Mouse (Mus musculus) neutrophil, adult 5-6 weeks (primary cell): Measurements from ENCODE around the gene Epha2. TPM values are rescaled to one million over a fixed set of nuclear protein-coding genes. Genes with fewer than 3 reads are reported as not detected.

Experiments used
- ATAC-seq: fragments of 151-379, 151-347 bp; 2 replicates; pipeline ENCODE4 v1.8.0; 2017; ENCODE audit warnings: mild to moderate bottlenecking, moderate TSS enrichment; ENCODE audit not compliant: insufficient number of reproducible peaks, poor library complexity, low FRiP score, severe bottlenecking; ENCODE audit errors: extremely low read depth
- total RNA-seq: library from RNA; stranded (forward); fragments of 200-1000 nt; gene quantifications from 2 replicates; pipeline ENCODE4 v1.2.3, GENCODE M21; 2017

Epha2 gene
- total RNA-seq, 1 experiment from 2014 or later = 1.2 TPM

DNA sequence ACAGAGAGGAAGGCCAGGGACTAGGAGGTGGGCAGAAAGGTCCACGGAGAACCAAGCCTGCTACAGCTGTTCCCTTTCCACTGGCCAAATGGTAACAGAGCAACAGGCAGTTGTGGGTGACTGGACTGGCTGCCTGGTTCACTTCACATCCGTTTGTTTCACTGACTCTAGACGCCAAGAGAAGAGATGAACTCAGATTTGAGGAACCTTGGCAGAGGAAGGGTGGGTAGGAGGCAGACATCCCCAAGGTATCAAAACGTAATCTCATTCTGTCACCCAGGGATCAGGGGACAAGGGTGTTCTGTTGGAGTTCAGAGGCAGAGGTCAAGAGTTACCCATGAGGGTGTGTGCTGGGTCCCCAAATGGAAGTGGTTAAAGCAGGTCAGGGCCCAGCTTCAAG lies 844 bp upstream of the Epha2 start:
- no peak for ATAC-seq

DNA sequence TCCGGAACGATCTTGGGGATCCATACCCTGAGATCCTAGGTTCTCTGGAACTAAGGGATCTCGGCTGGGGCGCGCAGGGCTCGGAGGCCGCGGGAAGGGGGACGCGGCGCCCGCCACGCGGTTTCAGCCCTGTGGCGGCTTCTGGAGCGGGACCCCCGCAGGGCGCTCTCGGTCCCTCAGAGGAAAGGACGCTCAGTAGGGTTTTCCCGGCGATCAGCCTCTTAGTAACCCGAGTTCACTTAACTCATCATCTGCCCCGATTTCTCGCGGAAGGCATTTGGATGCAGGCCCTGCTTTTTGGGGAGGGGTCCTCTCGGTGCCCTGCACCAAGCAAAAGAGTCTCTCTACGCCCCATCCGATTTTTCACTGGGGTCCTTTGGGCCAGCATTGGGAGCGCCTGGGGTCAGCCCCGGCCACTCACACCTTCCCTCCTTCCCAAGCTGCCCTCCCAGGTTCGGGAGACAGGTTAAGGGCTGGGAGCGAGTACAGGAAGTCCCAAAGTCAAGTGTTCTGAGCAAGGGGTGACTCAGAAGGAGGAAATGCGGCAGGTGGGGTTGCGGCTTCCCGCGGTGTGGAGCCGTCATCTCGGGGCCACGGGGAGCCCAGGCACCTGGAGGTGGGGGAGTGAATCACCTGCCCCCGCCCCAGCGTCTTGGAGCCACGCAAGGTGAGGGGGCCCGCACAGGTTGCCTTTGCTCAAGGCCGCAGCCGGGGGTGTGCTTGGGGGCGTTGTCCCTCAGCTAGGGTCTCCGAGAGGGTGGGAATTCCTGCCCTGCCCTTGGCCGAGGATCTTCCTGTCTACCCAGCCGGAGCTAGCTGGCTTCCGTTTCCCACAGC lies 769 bp downstream of the Epha2 start:
- no peak for ATAC-seq

DNA sequence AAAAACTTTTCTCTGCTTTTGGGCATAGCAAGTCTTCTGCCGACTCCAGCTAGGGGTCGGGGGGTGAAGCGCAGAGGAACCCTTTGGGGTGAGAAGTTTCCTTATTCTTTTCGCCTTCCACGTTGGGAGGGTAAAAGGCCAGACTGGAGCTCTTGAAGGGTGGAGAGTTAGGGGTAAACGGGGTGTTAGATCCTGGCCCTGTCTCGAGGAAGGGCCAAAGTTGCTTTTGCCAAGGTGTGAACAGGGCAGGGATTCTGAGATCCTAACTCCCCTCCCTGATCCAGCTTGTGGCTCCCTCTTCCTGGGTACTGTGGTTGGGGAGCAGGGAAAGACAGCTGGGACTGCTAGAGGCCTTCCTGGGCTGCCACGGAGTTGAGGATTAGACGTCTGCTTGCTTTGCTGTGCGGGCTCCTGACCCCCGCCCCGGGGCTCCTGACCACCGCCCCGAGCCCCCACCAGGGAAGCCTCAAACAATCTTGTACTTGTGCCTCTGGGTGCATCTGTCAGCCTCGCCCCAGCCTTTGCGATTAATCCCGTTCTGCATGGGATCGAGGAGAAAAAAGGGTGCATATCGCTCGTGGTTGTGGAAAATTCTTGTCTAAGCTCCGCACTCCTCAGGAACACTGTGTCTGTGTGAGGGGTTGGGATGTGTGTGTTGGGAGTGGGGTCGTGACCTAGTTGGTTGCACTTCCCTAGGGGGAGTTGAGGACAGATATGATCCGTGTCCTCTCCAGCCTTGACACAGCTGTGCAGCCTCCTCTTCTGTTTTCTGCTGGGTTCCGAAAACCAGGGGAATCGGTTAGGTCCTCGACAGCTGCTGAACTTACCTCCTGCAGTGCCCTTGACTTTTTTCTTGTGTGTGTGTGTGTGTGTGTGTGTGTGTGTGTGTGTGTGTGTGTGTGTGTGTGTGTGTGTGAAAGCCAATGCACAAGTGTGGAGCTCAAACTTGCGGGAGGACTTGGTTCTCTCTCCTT lies 1.7 kb downstream of the Epha2 start:
- no peak for ATAC-seq

DNA sequence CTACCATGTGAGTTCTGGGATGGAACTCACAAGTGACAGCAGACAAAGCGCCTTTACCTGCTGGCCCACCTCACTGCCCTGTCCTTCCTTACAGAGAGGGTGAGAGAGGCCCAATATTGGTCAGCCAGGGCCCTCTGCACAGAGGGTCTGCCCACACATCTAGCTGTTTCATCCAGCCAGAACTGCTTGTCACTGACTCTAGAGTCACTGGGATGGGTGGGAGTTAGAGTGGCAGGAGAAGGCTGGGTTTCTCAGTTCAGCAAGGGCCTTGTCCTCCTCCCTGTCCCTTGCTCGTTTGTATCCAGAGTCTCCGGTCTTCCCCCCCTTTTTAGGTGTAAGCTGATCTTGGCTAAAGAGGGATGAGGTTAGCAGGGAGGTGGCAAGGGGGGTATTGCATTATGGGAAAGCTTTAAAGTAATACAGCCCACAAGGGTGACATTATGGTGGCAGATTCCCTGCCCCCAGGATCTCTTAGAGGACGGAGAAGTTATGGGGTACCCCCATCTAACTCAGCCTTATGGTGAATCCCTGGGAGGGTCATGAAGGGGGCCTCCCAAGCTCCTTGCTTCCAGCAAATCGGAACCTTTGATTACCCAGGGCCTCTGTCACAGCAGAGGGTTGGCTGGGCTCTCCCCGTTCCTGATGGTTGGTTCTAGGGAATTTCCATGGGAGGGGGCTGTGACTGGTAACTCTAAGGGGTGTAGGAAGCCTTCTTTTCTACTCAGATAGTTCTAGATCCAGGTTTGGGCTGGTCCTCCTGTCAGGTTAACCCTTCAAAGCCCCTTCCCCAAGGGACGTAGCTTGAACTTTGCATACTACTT lies 2.6 kb downstream of the Epha2 start:
- ATAC-seq = no peak

DNA sequence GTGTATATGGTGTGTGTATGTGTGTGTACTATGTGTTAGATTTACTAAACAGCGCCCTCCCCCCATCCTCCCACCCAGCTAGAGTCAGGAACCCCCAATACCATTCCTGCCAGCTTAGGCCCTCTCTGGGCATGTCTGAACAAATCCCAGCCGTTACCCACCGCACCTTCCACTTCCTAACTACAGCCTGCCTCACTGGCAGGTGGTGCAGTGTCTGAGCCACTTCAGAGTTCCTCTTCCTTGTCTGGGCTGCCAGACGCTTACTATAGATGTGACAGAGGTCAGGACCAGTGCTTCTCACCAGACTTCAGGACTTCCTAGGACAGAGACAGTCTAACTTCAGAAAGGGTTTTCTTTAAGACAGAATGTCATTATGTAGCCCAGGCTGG lies 3.2 kb downstream of the Epha2 start:
- no peak for ATAC-seq

DNA sequence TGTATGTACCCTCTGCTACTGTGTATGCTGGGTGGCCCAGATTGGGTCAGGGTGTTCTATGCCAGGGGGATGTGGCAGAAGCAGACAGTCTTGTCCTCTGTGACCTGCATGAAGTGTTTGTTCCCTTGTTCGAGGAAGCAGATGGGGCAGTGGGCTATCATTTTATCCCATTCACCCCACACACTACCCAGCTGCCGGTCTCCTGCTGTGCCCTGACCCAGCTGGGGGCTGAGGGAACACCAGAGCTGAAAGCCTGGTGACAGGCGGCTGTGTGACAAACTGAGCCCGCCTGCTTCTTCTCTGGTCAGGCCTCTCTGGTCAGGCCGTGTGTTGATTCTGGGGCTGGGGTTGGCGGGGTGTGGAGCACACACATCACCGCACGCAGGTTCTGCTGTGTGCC lies 5.0 kb downstream of the Epha2 start:
- ATAC-seq = no peak

DNA sequence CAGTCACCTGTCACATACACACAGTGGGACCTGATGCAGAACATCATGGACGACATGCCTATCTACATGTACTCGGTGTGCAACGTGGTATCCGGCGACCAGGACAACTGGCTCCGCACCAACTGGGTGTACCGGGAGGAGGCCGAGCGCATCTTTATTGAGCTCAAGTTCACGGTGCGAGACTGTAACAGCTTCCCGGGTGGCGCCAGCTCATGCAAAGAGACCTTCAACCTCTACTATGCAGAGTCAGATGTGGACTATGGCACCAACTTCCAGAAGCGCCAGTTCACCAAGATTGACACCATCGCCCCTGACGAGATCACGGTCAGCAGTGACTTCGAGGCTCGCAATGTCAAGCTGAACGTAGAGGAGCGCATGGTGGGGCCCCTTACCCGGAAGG lies 7.3 kb downstream of the Epha2 start:
- no peak for ATAC-seq

DNA sequence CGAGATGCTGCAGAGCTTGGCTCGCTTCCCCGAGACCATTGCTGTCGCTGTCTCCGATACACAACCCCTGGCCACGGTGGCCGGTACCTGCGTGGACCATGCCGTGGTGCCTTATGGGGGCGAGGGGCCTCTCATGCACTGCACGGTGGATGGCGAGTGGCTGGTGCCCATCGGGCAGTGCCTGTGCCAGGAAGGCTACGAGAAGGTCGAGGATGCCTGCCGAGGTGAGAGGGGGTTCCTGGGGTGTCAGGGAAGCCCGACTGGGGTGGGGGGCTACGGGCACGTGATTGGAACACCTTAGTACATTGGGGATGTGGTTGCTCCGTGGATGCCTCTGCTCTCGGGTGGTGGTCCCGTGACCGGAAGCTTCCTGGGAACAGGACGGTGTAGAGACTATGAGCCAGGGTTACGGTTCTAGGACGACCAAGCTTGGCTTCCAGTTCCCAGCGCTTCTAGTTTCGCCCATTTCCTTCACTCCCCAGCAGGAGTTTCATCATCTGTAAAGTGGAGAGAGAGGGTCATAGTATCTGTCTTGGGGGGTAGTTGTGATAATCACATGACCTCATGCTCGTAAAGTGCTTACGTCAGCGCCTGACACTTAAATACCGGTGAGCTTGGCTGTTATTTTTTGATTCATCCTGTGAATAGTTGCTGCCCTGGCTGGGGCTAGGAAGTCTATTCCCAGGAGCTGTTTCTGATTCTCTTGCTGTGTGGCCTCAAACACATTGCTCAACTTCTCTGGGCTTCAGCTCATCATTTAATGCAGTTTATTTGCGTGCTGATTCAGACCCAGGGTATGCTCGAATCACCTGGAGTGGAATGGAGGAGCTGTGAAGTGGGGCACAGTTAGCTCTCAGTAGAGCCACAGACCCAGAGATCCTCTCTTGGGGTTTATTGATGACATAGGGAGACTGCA lies 8.1 kb downstream of the Epha2 start:
- no peak for ATAC-seq

DNA sequence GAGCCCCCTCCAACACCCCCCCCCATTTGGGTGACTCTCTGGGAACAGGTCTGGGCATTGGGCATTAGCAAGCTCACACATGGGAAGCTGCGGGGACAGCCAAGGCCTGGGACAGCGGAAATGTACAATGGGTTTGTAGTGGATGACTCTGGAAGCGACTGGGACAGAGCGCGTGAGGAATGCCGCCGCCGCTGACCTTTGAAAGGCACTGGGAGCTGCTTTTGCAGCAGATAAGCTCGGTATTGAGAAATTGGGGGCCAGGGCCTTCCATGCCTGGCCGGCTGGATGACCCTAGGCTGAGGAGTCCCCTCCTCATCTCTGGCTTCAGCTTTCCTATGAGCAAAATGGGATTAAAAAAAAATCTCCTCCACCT lies 8.7 kb downstream of the Epha2 start:
- ATAC-seq = no peak

DNA sequence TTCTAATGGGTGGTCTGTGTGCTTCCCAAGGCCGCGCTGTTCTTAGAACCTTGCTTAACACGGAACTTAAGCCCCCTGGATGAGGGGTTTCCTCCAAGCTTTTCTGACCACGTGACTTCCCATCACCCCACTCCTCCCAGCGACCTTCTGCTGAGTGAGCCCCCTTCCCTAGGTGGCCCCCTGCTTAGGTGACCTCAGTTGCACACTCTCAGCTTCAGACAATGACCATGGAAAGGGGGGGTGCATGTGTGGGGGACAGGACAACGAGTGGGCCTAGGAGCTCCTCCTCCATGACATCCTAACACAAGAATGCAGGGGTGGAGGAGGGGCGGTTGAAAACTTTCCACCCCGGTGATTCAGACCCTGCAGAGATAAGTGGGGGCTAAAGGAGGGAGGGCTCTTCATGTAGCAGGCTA lies 9.2 kb downstream of the Epha2 start:
- ATAC-seq = no peak

DNA sequence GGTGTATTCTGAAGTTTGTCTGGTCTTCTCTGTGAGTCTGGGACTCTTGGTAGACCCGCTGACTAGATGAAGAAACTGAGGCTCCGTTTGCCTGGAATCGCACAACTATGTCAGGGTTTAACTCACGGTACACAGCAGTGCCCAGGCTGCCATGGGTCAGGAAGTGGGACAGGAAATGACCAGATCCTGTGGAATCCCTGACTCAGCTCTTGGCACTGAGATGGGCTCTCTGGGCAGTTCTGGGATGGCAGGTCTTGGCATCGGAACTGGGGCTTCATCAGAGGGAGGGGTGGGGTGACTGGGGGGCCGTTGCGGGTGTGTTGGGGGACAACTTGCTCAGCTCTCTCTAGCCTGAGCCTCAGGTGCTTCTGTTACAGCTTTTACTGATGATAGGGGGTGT lies 10.0 kb downstream of the Epha2 start:
- no peak for ATAC-seq

DNA sequence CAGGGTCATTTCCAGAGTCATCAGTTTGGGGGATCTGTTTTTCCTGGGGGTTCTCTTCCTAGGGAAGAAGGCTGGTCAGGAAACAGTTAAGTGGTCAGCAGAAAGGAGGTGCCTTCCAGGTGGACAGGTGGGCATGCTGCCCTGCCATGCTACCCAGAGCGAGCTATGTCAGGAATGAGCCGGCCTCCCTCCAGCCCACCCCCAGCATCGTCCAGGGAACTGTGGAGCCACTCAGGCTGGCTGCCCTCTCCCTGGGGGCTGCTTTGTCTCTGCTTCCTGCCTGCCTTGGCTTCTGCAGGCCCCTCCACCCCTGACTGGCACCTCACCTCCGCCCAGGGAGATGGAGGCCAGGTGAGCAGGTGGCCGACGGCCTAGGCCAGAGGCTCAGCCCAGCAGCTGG lies 10.5 kb downstream of the Epha2 start:
- ATAC-seq = no peak

DNA sequence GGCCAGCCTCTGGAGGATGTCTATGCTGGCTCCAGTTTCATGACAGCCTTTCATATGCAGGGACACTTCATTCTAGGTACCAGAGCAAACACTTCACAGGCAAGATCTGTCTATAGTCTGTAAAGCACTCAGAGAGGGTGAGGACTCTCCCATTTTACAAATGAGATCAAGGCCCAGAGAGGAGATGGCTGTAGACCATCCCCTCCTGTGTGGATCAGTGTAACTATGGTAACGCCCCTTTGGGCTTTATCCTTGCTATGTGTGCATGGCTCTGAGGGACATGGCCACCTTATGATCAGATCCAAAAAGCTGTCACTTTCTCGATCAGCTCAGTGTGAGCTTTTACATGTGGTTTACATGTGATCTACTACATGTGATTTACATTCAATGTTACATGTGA lies 10.9 kb downstream of the Epha2 start:
- no peak for ATAC-seq

DNA sequence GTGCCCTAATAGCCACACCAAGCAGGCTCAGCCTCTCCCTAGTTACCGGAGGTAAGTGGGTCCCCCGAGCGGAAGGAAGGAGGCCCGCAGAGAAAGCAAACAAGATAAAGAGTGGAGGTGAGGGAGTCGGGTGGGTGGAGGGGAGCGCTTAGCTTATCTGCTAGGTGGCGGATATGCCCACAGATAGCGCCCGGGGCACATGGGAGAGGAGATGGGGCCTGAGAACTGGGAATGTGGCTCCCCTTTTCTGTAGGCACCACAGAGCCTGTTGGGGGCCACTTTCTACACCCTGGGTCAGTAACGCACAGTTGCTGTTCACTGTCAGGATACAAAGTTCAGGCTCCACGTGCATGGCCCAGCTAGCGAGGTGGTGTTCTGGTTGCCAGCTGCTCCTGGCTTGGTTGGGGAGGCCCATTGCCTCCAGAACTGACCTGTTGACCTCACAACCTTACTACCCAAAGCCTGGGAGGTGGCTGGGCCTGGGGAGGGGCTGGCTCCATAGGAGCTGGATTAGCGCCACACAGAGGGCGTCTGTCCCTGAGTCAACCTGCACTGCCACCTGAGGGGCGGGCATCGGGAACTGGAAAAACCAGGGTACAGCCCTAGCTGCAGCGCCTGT lies 11.6 kb downstream of the Epha2 start:
- ATAC-seq = no peak

DNA sequence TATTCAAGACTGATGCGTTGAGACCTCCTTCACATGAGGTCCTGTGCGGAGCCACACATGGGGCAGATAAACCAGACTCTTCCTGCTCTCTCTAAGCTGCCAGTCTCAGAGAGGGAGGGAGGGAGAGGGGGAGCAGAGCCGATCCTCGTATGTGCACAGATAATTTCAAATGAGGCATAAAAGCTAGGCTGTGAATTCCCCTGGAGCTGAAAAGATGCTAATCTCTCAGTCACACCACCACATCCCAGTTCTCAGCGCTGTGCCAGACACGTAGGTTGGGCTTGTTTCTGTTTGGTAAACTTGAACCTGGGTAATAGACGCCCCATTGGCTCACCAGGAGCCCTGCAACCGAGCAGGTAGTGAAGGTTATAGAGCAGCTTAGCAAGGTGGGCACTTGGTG lies 12.4 kb downstream of the Epha2 start:
- no peak for ATAC-seq

DNA sequence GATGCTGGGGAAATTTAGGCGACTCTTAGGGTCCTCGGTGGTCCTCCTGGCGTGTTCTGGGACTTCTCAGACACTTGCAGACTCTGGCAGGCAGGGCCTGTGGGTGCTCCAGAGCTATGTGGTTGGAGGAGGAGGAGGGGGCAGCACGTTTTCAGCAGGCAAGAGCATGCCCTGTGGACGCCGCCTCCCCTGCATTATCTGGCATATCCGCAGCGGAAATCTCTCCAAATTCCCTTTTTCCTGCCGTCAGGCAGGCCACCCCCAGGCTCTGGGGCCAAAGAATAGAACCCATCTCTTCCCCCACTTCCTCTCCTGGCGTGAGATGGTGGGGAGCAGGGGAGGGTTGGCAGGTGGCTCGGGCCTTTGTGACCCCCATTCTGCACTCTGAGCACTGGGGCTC lies 12.9 kb downstream of the Epha2 start:
- no peak for ATAC-seq

DNA sequence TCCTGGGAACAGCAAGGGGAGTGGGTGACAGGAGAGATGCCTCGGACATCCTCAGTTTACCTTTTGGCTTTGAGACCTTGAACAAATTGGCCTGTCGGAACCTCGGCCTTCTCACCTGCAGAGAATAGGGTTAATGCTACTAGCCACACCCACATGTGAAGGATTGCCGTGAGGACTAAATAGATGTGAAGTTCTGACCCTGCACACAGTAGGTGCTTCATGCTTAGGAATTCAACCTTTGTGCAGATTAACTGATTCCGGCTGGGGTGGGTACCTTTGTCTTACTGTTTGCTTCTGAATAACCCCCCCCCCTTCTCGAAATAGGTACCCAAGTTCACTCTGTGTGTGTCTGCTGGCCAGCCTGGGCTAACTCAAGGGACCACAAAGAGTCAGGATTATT lies 13.7 kb downstream of the Epha2 start:
- no peak for ATAC-seq

DNA sequence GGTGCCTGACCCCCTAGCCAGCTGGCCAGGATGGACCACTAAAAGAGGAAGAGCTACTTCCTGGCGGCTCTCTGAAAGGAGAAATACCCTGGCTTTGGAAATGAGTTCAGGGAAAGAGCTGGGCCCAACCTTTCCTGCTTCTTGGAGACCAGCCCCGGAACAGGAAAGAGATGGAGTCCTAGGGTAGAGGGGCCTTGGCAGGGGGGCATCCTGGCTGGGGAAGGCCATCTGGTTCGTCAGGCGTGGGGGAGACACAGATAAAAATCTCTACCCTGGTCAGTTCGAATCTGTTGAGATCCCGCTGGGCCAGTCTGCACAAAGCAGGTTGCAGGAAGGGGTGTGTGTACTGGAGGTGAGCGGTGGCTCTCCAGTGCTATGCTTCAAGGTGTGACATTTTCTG lies 15.0 kb downstream of the Epha2 start:
- ATAC-seq = no peak
